Mouse (Mus musculus): Measurements from ENCODE around the gene Synj2.

Gene Synj2

GRCm38 (mm10) chr17:5935680-5936079 is 5.4 kb upstream of the Synj2 start:
- no peak for DNase-seq (ENCODE audit: low spot score)

GRCm38 (mm10) chr17:5936276-5936675 is 4.8 kb upstream of the Synj2 start:
- no peak for DNase-seq (ENCODE audit: low spot score)

- no peak for DNase-seq (ENCODE audit: low spot score)
Measured at GRCm38 (mm10) chr17:5937441-5937840, 3.6 kb upstream of the Synj2 start.

GRCm38 (mm10) chr17:5939871-5940270 is 1.2 kb upstream of the Synj2 start:
- DNase-seq (ENCODE audit: low spot score): no peak

- DNase-seq (ENCODE audit: low spot score): peak; percentile 74
Measured at GRCm38 (mm10) chr17:5940792-5941191, 288 bp upstream of the Synj2 start.

GRCm38 (mm10) chr17:5942156-5942555 is 1.1 kb downstream of the Synj2 start:
- no peak for DNase-seq (ENCODE audit: low spot score)

GRCm38 (mm10) chr17:5943053-5943452 is 2.0 kb downstream of the Synj2 start:
- no peak for DNase-seq (ENCODE audit: low spot score)

- DNase-seq (ENCODE audit: low spot score): no peak
Measured at GRCm38 (mm10) chr17:5947039-5947438, 6.0 kb downstream of the Synj2 start.

- no peak for DNase-seq (ENCODE audit: low spot score)
Measured at GRCm38 (mm10) chr17:5952455-5952854, 11.4 kb downstream of the Synj2 start.

- no peak for DNase-seq (ENCODE audit: low spot score)
Measured at GRCm38 (mm10) chr17:5956350-5957000, 15.4 kb downstream of the Synj2 start.

GRCm38 (mm10) chr17:5957097-5957496 is 16.0 kb downstream of the Synj2 start:
- no peak for DNase-seq (ENCODE audit: low spot score)

- no peak for DNase-seq (ENCODE audit: low spot score)
Measured at GRCm38 (mm10) chr17:5958229-5958628, 17.1 kb downstream of the Synj2 start.

GRCm38 (mm10) chr17:5958636-5959035 is 17.6 kb downstream of the Synj2 start:
- DNase-seq (ENCODE audit: low spot score): no peak

GRCm38 (mm10) chr17:5959096-5959495 is 18.0 kb downstream of the Synj2 start:
- no peak for DNase-seq (ENCODE audit: low spot score)

- no peak for DNase-seq (ENCODE audit: low spot score)
Measured at GRCm38 (mm10) chr17:5959802-5960201, 18.7 kb downstream of the Synj2 start.

GRCm38 (mm10) chr17:5963766-5964165 is 22.7 kb downstream of the Synj2 start:
- DNase-seq (ENCODE audit: low spot score): no peak

- DNase-seq (ENCODE audit: low spot score): no peak
Measured at GRCm38 (mm10) chr17:5965084-5965781, 24.2 kb downstream of the Synj2 start.

GRCm38 (mm10) chr17:5966706-5967105 is 25.6 kb downstream of the Synj2 start:
- no peak for DNase-seq (ENCODE audit: low spot score)

- no peak for DNase-seq (ENCODE audit: low spot score)
Measured at GRCm38 (mm10) chr17:5968562-5968961, 27.5 kb downstream of the Synj2 start.

GRCm38 (mm10) chr17:5969246-5969645 is 28.2 kb downstream of the Synj2 start:
- peak; percentile 41 for DNase-seq (ENCODE audit: low spot score)

GRCm38 (mm10) chr17:5970298-5970821 is 29.3 kb downstream of the Synj2 start:
- DNase-seq (ENCODE audit: low spot score): no peak

GRCm38 (mm10) chr17:5973536-5973935 is 32.5 kb downstream of the Synj2 start:
- DNase-seq (ENCODE audit: low spot score): no peak
